Mouse (Mus musculus) left cerebral cortex, postnatal 4 days (tissue): ENCODE results near the gene Vwa7. TPM values are rescaled to one million over a fixed set of nuclear protein-coding genes. Genes with fewer than 3 reads are reported as not detected.
"Not testable (repeated sequence)": the region's sequence is repeated elsewhere in the genome, so short reads cannot be mapped to it uniquely, and the experiment has no call there.

Source experiments
- DNase-seq: peaks from one replicate; pipeline ENCODE4 v3.0.0-alpha.2; 2022
- intact Hi-C: fragments of 180-260 bp; cut with DNase I; formaldehyde crosslinking; loops from one replicate; pipeline ENCODE4 v1.15.1; 2025
- total RNA-seq, 2 experiments: library from RNA; stranded (reverse); gene quantifications; 2 replicates each; pipeline ENCODE4 v1.2.3; 2021

The Vwa7 gene
- total RNA-seq, 2 experiments from 2014 or later = 0.12 to 0.16 TPM

DNA sequence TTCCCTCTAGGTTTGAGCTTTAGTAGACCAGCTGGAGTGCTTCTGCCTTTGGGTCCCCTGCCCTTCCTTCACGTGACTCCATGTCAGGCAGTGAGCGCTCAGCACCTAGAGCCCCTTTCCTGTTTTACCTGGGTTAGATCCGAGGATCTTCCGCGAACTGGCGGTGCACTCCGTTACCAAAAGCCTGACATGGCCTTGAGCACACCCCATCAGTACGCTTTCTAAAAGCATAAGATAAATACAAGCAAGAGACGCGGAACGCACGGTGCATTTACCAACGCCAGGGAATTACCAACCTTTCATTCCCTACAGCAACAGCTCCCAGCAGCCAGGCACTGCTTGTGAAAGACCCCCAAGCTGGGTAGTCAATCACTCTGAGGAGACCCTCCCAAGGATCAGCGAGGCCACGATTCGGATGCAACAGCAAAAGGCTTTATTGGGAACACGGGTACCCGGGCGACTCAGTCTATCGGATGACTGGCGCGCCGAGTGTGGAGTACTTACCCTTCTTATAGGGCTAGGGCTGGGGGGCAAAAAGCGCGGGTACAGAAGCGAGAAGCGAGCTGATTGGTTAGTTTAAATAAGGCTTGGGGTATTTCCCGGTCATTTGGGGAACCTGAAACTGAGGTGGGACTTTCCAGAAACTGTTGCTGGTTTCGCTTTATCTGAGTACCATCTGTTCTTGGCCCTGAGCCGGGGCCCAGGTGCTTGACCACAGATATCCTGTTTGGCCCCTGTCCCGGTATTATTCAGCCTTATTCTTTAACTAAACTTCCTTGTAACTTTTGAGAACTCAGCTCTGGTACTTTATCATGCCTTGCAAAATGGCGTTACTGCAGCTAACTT is 16.3 kb upstream of the Vwa7 start:
- intact Hi-C loops, DNase-seq: not testable (repeated sequence)

DNA sequence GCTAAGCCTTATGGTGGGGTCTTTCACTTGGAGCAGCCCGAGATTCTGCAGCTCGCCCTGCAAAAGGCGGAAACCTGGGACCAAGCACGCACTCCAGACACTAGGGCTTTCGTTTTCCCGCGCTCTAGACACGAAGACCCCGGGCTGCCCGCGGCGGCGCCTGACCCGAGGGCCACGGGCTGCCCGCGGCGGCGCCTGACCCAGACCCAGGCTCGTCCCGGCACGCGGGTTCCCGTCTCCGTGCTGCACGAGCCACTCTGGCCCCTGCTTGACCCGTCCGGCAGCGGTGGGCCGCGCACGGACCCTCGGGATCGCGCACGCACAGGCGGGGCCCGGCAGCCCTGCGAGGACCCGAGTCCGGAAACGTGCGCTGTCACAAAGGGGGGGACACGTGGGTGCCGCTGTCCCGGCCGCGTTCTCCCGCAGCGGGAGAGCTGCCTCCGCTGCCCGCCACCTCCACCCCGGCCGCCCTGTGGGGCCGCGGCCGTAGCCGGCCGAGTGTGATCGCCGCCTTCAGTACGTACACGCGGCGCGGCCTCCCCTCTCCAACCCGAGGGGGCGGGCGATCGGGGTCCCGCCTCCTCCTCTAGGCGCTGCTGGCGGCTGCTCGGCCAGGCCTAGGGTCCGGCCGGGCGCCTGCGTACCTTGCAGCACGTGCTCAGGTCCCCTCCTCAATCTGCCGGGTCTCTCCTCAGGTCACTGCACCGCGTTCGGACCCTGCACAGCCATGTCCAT is 15.5 kb upstream of the Vwa7 start, which contains the start of gene Vars:
Gene Vars (plus strand): TSS at position 271 of the 735 bp plus-strand sequence.
- intact Hi-C loops = no loop called here
- DNase-seq = peak; percentile 87

DNA sequence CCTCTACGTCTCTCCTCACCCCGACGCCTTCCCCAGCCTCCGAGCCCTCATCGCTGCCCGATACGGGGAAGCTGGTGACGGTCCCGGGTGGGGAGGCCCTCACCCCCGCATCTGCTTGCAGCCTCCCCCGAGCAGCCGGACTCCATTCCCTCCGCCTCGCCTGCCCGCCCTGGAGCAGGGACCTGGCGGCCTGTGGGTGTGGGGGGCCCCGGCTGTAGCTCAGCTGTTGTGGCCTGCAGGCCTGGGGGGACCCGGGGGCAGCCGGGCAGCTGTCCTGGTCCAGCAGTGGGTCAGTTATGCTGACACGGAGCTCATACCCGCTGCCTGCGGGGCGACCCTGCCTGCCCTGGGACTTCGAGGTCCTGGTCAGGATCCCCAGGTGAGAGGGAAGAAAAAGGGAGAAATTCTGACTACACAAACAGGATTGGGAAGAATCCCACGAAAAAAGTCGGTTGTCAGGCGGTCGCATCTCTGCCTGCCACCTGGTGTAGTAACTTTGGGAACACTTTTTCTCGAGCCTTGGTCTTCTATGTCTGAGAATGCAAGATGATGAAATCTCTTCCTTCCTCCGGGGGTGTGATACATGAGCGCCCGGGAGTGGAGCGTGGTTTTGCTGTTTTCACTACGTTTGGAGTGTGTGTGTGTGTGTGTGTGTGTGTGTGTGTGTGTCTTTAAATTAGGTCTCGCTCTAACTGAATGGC is 14.8 kb upstream of the Vwa7 start:
- no peak for DNase-seq
- intact Hi-C loops = loop anchor here (2.0 kb wide), 1 partner anchor 69 kb away; no protein-coding TSS in a partner anchor

DNA sequence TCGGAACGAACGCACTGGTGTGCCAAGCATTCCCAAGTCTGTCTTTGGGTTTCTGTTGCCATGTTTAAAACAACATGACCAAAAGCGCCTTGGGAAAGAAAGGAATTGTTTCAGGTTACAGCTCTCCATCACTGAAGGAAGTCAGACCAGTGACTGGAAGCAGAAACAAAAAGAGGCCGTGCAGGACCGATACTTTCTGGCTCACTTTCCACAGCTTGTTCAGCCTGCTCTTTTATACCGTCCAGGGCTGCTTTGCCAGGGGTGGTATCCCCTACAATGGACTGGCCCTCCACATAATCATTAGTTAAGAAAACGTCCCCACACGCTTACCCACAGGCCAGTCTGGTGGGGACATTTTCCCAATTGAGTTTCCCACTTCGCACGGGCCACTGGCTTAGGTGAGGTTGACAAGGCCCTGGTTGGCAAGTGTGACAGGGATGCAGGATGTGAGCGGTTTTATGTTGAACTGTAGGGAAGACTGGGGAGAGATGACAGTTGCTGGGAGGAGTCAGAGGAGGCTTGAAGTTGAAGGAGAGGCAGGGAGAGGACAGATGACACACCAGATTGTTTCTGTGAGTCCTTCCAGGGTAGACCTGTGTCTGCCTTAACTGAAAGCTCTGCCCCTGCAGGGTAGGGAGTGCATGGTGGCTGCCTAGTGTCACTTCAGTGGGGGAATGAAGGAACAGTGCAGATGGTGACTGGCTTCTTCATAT is 14.1 kb upstream of the Vwa7 start:
- DNase-seq = no peak
- intact Hi-C loops = loop anchor here (2.0 kb wide), 1 partner anchor 70 kb away; no protein-coding TSS in a partner anchor

DNA sequence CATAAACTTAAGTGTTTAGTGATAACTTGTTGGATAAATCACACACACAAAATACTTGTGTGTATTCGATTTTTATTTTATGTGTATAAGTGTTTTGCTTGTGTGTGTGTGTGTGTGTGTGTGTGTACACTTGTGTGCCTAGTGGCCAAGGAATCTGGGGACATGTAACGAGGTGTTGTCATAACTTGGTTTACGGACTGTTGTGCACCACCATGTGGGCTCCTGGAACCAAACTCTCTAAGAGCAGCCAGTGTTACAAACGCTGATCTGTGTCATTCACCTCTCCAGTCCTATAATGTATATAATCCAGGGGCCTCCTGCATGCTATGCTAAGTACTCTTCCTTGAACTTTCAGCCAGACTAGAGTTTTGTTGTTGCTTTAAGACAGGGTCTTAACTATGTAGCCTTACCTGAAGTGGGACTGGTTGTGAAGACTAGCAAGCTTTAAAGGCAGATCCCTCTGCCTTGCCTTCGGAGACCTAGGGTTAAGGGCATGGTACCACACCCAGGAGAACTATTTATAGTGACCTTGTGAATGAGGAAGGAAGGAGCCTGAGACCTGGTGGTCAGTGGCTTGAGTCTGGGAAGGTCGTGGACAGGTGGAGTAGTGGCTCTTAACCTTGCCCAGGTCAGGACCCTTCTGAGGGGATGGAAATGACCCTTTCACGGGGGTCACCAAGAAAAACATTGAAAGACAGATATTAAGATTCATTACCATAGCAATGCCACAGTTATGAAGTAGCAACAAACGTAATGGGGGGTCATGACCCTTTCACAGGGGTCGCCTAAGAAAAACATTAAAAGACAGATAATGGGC is 13.1 kb upstream of the Vwa7 start:
- no peak for DNase-seq
- intact Hi-C loops = loop anchor here (2.0 kb wide), 1 partner anchor 70 kb away; no protein-coding TSS in a partner anchor

DNA sequence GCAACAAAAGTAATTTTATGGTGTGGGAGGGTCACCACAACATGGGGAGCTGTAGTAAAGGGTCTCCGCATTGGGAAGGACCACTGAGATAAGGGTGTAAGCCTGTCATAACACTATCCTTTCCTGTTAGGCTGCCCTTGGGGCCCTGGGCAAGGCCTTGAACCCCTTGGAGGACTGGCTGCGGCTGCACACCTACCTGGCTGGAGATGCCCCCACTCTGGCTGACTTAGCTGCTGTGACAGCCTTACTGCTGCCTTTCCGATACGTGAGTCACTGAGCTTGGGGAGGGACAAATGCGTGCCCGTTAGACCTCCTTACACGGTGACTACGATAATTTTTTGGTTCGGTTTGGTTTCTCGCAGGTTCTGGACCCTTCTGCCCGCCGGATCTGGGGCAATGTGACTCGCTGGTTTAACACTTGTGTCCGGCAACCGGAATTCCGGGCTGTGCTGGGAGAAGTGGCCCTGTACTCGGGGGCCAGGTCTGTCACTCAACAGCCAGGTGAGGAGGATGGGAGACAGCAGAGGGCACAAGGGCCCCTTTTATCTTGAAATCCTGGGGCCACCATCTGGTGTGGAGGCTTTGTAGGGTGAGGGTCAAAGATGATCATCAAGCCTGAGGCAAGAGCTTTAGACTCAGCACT is 12.2 kb upstream of the Vwa7 start:
- intact Hi-C loops = no loop called here
- no peak for DNase-seq

DNA sequence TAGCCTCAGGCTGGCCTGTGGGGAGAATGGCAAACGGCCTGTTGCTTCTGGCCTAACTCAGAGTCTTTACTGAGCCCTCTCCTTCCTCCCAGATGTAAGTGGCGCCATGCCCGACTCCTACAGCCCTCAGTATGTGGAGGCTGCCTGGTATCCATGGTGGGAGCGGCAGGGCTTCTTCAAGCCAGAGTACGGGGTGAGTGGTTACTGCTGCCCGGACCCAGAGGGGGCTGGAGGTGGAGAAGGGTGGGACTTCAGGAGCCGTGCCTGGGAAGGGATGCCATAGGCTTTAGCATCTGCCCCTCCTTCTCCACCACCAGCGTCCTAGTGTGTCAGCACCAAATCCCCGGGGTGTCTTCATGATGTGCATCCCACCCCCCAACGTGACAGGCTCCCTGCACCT is 11.2 kb upstream of the Vwa7 start:
- intact Hi-C loops = no loop called here

DNA sequence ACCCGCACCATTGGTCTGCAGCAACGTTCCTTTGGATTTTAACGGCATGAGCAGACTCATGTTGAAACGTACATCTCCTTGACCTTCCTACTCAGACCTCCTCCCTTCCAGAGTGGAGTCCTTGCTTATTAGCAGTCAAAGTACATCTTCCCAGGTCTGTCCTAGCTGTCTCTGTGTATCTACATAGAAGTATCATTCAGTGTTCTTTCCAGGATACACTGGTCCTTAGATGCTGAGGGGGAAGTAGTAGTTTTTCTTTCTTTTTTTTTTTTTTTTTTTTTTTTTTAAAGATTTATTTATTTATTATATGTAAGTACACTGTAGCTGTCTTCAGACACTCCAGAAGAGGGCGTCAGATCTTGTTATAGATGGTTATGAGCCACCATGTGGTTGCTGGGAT is 10.5 kb upstream of the Vwa7 start:
- intact Hi-C loops, DNase-seq: not testable (repeated sequence)

More for the DNA sequence above, 11.2 kb upstream of the Vwa7 start:
- DNase-seq = no peak

DNA sequence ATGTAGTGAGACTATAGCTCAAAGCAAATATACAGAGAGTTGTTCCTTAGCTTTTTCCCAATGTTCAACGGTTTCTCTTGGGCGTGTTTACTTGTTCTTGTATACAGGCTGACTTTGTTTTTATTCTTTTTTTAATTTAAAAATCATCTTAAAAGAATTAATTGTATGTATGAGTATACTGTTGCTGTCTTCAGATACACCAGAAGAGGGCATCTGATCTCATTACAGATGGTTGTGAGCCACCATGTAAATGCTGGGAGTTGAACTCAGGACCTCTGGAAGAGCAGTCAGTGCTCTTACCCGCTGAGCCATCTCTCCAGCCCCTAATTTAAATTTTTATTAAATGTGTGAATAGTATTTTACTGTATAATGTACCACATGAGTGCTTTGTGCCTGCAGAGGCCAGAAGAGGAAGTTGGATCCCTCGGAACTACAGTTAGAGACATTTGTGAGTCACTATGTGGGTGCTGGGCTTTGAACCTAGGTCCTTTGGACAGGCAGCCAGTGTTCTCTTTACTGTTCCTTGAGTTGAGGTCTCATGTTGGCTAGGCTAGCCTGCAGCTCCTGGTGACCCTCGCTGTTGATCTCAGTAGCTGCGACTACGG is 8.9 kb upstream of the Vwa7 start:
- intact Hi-C loops = no loop called here
- DNase-seq = no peak

DNA sequence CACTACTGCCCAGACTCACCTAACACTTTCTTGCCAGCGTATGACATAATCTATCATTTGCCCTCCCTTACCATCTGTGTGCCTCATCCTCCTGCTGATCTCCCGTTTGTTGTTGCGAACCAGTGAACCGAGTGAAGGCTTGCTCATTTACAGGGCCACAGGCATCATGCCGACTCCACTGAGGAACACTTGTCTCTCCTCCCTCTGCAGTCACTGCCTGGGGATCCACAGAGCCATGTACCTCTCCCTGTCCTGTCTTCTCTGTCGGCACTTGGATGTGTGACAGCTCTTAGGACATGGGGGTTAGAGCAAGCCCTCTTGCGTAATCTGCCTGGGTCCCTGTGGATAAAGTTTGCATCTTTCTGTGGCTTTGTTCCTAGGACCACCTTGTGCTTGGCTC is 6.8 kb upstream of the Vwa7 start:
- DNase-seq = no peak
- intact Hi-C loops = no loop called here

DNA sequence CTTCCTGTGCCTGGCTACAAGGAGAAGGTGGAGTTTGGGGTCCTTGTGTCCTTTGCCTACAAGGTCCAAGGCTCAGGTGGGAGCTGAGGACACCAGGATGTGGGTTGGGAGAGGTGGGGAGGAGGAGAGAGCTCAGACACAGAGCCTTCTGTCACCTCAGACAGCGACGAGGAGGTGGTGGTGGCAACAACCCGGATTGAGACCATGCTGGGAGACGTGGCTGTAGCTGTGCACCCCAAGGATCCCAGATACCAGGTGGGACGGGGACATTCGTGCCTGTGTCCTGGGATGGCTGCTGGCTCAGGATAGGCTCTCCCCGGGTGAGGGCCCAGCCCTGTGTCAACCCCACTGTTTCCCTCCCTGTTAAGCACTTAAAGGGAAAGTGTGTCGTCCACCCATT is 4.9 kb upstream of the Vwa7 start:
- DNase-seq = no peak
- intact Hi-C loops = loop anchor here (5.0 kb wide), 1 partner anchor 101 kb away; no protein-coding TSS in a partner anchor

DNA sequence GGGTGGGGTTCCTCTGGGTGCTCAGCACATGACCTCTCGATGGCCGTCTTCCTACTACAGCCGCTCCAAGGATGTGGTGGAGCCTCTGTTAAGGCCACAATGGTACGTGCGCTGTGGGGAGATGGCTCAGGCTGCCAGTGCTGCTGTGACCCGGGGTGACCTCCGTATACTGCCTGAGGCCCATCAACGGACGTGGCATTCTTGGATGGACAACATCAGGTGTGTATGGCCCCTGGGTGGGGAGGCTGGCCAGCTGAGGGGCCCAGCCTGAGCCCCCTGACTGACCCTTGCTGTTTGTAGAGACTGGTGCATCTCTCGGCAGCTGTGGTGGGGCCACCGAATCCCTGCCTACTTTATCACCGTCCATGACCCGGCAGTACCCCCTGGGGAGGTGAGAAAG is 3.9 kb upstream of the Vwa7 start:
- intact Hi-C loops = loop anchor here (5.0 kb wide), 1 partner anchor 100 kb away; no protein-coding TSS in a partner anchor
- DNase-seq = no peak

DNA sequence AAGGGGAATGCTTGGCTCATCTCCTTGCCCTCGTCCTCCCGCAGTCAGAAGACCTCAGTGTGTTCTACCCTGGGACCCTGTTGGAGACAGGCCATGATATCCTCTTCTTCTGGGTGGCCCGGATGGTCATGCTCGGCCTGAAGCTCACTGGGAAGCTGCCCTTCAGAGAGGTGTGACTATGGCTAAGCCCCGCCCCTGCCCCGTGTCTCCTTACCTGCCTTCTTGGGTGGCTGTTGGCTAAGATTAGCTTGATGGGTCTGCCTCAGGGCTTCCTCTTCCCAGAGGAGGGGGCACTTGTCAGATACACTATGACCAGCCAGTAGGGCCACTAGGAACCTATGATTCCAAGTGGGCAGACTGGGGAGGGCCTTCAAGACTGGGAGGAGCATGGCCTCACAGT is 3.2 kb upstream of the Vwa7 start:
- intact Hi-C loops = loop anchor here (5.0 kb wide), 1 partner anchor 99 kb away; no protein-coding TSS in a partner anchor
- no peak for DNase-seq

DNA sequence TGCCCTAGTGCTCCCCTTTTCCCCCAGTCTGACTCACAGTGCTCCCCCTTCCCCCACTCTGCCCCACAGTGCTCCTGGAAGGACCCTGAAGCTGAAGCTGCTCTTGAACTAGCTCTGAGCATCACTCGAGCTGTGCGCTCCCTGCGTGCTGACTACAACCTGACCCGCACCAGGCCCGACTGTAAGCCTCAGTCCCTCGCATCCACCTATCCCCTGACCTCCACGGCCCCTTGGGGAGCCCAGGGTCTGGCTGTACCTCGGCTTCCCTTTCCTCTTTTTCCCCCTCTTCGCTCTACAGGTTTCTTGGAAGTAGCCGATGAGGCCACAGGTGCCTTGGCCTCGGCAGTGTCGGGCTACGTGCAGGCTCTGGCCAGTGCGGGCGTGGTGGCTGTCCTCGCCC is 1.1 kb upstream of the Vwa7 start:
- intact Hi-C loops = no loop called here
- no peak for DNase-seq

DNA sequence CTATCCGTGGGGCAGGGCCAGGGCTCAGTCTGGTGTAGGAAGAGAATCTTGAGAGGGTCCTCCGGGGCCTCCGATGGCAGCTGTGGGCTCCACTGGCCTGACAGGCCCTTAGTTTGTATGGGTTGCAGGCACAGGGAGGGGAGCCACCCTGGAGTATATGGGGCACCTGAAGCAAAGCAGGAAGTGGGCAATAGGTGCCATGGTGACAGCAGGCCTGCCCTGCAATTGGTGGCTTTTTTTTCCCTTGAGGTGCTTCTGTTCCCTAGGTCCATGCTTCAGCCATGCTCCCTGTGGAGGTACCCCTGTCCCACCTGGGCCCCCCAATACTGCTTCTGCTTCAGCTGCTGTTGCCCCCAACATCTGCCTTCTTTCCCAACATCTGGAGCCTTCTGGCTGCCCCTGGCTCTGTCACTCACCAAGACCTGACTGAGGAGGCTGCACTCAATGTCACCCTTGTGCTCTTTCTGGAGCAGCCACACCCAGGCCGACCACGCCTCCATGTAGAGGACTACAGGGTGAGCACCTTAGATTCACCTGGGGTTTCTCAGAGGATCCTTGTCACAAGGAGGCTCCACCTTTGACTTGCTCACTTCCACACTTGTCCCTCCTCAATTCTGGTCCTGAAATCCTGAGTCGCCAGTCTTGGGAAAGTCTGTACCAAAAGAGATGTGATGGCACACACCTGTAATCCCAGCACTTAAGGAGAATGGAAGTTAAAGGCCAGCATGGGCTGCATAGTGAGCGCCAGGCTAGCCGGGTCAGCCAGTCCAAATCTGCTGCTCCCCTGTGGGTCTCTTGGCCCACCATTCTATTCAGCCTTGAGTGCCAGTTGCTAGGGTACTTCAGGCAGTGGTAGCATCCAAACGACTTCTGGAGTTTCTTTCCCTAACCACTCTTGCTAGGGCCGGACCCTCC is 669 bp downstream of the Vwa7 start:
- intact Hi-C loops = no loop called here
- no peak for DNase-seq

DNA sequence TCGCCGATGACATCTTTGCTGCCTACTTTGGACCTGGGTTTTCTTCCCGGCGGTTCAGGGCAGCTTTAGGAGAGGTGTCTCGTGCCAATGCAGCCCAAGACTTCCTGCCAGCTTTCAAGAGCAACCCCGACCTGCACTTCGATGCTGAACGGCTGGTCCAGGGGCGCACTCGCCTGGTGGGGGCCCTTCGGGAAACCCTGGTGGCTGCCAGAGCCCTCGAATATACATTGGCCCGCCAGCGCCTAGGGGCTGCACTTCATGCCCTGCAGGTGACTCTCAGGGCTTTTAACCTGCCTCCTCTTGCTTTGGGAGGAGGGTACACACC is 1.3 kb downstream of the Vwa7 start:
- intact Hi-C loops = no loop called here
- DNase-seq = no peak

DNA sequence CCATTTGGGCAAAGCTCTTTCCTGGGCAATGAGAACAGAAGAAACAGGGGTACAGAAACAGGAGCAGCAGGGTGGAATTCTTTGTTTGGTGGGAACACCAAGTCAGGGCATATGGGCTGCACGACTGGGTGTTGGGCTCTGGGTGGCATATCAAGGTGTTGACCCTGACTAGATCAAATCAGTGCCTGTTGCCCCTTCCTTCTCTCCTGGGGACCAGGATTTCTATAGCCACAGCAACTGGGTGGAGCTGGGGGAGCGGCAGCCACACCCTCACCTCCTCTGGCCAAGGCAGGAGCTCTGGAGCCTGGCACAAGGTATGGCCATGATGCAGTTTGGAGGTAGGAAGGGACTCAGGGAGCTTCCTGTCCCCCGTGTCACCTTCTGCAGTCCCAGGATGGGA is 1.8 kb downstream of the Vwa7 start:
- intact Hi-C loops = no loop called here
- no peak for DNase-seq

DNA sequence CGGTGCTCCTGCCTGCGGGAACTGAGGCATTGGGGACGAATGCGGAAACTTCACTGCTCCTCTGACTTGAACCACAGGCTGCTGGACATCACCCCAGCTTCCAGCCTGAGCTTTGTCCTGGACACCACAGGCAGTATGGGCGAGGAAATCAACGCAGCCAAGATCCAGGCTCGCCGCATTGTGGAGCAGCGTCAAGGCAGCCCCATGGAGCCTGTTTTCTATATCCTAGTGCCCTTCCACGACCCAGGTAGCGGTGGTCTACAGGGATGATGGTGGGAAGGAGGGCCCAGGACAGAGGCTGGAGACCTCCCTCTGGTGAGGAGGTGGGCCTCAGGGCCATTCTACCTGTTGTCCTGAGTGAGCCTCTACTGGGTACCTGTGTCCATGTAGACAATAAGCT is 3.5 kb downstream of the Vwa7 start:
- intact Hi-C loops = no loop called here
- no peak for DNase-seq
